ENCODE assay signal across 9 mouse cellular contexts in the genomic region with DNA sequence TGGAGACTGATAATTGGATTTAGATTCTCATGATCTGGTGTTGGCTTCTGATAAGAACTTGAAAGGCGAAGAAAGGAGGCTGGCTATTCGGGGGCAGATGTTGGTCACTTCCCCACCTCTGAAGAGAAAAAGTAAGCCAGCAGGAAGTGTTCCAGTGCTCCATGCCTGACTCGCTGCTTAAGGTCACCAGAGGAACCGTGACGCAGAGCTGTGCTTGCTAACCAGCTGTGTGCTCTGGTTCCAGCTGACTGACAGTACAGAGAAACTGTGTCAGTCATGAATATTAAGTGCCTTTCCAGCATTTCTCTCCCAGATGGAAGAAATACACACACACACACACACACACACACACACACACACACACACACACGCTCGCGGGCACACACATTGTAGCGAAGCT.
DNase-seq lines count a peak whose midpoint lies in the region; ATAC-seq and TF ChIP-seq lines count a peak whose summit lies in the region.
"Had no signal": no experiment of that assay in that cellular context is flagged by ENCODE, and none has a peak within 500 bp of the region (broad histone marks: within the 10 kb centered on the region; RNA-seq: fewer than 3 reads in every experiment).

No protein-coding gene starts in this region.

- no peak for TF ChIP-seq POLR2A in lung, adult 2 months (IDR thresholded peaks at IDR 0.05; ENCODE audit: borderline replicate concordance, extremely low read depth, low read depth, low read length)

- no peak for TF ChIP-seq CTCF in lung, embryonic 14.5 days (IDR thresholded peaks at IDR 0.05; ENCODE audit: low read depth)
- no peak for TF ChIP-seq CTCF in lung, adult 2 months (IDR thresholded peaks at IDR 0.05; ENCODE audit: insufficient read depth, low read length)
- no peak for TF ChIP-seq CTCF in hindbrain, postnatal 0 days (IDR thresholded peaks at IDR 0.05; ENCODE audit: low read depth)

- H3K9ac ChIP-seq in lung, embryonic 14.5 days = no peak overlapping the region
- H3K9ac ChIP-seq in hindbrain, postnatal 0 days (replicated peaks; ENCODE audit: low read length) = no peak overlapping the region
- H3K9ac ChIP-seq: embryonic facial prominence, embryonic 12.5 days; liver, embryonic 12.5 days had no signal

- peak overlapping the region; percentile 60 for H3K27ac ChIP-seq in lung, embryonic 14.5 days (ENCODE audit: low read depth)
- H3K27ac ChIP-seq in hindbrain, postnatal 0 days = no peak overlapping the region
- H3K27ac ChIP-seq: embryonic facial prominence, embryonic 12.5 days; liver, embryonic 12.5 days had no signal

- no peaks in the 10 kb centered on the region for H3K36me3 ChIP-seq in lung, embryonic 14.5 days (ENCODE audit: insufficient read depth)
- no peaks in the 10 kb centered on the region for H3K36me3 ChIP-seq in hindbrain, postnatal 0 days (ENCODE audit: insufficient read depth, low read length)
- H3K36me3 ChIP-seq: embryonic facial prominence, embryonic 12.5 days; liver, embryonic 12.5 days had no signal

- DNase-seq in lung, embryonic 14.5 days = peak; percentile 68
- no peak for DNase-seq in lung, adult 2 months
- no peak for DNase-seq in hindbrain, postnatal 0 days (ENCODE audit: low spot score)
- peak; percentile 34 for DNase-seq in lung, postnatal 10 days
- peak; percentile 65 for DNase-seq in retina, postnatal 1 day
- no peak for DNase-seq in thymus, adult 18-20 months
- DNase-seq in thymus, postnatal 0 days (ENCODE audit: low spot score) = no peak

- 0 out of 2 replicates have a peak, but pooled peaks cover 6% of the 10 kb centered on the region for H3K4me1 ChIP-seq in lung, embryonic 14.5 days (ENCODE audit: insufficient read depth)
- no peaks in the 10 kb centered on the region for H3K4me1 ChIP-seq in lung, adult 2 months (ENCODE audit: control insufficient read depth, insufficient read depth, low read length)
- H3K4me1 ChIP-seq in hindbrain, postnatal 0 days (ENCODE audit: insufficient read depth, low read length) = peaks cover 4% of the 10 kb centered on the region; the same call in 1 of the 2 replicates
- H3K4me1 ChIP-seq: liver, embryonic 12.5 days had no signal

- ATAC-seq in lung, embryonic 14.5 days (ENCODE audit: insufficient read depth) = no peak
- ATAC-seq in hindbrain, postnatal 0 days = peak; percentile 40; the same call in 1 of the 2 replicates
- ATAC-seq: liver, embryonic 12.5 days had no signal

- 39% methylated on average over 9 of the region's 9 CpGs for WGBS in lung, embryonic 14.5 days
- 51% methylated on average over 9 of the region's 9 CpGs for WGBS in lung, adult 2 months
- WGBS in hindbrain, postnatal 0 days = 39% methylated on average over 9 of the region's 9 CpGs

- no peak overlapping the region for H3K4me2 ChIP-seq in lung, embryonic 14.5 days
- H3K4me2 ChIP-seq in hindbrain, postnatal 0 days (ENCODE audit: low read depth, low read length) = no peak overlapping the region
- H3K4me2 ChIP-seq: embryonic facial prominence, embryonic 12.5 days; liver, embryonic 12.5 days had no signal

- H3K9me3 ChIP-seq in lung, embryonic 14.5 days (ENCODE audit: low read depth, low read length) = no peaks in the 10 kb centered on the region
- H3K9me3 ChIP-seq in hindbrain, postnatal 0 days (ENCODE audit: low read length) = no peaks in the 10 kb centered on the region
- H3K9me3 ChIP-seq: embryonic facial prominence, embryonic 12.5 days; liver, embryonic 12.5 days had no signal

- no peaks in the 10 kb centered on the region for H3K27me3 ChIP-seq in lung, embryonic 14.5 days (ENCODE audit: insufficient read depth, low read length)
- H3K27me3 ChIP-seq in hindbrain, postnatal 0 days (ENCODE audit: insufficient read depth, low read length) = no peaks in the 10 kb centered on the region
- H3K27me3 ChIP-seq: embryonic facial prominence, embryonic 12.5 days; liver, embryonic 12.5 days had no signal

- H3K4me3 ChIP-seq in lung, embryonic 14.5 days (ENCODE audit: low read depth, low read length) = no peak overlapping the region
- H3K4me3 ChIP-seq in lung, adult 2 months (replicated peaks; ENCODE audit: extremely low read depth, low read depth, low read length) = no peak overlapping the region
- H3K4me3 ChIP-seq in hindbrain, postnatal 0 days (ENCODE audit: low read length) = no peak overlapping the region
- H3K4me3 ChIP-seq: embryonic facial prominence, embryonic 12.5 days; liver, embryonic 12.5 days had no signal

Comparison
In these comparisons a context has a peak if more than half of its experiments do, and no peak if none do; other contexts are left out.
1. DNase-seq: peak in lung, embryonic 14.5 days (single experiment), lung, postnatal 10 days (single experiment) and retina, postnatal 1 day (single experiment); none in lung, adult 2 months (single experiment), hindbrain, postnatal 0 days (single experiment), thymus, adult 18-20 months (0 of 2) and thymus, postnatal 0 days (single experiment).